Mouse (Mus musculus): ENCODE measurements around the gene Gpr45.

Gpr45 gene

DNA sequence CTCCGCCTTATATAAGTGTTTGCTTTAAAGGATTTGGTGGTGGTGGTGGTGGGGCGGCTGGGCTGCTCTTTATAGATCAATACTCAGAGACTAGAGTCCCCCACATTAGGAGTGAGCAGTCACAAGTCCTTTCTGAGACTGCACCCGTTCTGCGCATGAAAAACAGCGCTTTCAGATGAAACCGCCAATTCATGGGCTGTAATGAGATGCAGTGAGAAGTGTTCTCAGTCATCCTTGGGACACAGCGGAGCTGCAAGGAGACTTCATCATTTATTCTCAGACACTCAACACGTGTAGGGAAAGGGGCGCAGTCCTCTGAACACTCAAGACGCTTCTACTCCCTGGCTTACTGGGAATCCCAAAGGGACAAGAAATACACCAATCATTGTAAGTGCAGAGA, 95.1 kb downstream of the Gpr45 start:
- DNase-seq (ENCODE audit: low spot score) = no peak

DNA sequence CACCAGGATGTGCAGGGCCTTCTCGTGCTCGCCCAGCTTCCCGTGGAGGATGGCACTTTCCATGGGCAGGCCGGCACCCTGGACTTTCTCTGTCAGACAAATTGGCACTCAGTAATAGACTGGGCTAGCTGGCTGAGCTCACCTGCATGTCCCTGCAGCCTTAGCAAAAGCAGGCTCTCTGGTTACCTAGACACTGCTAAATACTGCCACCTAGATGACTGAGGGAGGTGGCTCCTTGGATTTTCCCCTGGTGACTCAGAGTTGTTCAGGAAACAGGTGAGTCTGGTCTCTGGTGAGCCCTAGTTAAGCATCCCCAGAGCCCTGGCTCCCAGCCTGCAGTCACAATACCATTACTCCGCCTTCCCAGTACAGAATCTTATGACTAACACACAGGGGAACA, 99.2 kb downstream of the Gpr45 start:
- DNase-seq (ENCODE audit: low spot score) = no peak

DNA sequence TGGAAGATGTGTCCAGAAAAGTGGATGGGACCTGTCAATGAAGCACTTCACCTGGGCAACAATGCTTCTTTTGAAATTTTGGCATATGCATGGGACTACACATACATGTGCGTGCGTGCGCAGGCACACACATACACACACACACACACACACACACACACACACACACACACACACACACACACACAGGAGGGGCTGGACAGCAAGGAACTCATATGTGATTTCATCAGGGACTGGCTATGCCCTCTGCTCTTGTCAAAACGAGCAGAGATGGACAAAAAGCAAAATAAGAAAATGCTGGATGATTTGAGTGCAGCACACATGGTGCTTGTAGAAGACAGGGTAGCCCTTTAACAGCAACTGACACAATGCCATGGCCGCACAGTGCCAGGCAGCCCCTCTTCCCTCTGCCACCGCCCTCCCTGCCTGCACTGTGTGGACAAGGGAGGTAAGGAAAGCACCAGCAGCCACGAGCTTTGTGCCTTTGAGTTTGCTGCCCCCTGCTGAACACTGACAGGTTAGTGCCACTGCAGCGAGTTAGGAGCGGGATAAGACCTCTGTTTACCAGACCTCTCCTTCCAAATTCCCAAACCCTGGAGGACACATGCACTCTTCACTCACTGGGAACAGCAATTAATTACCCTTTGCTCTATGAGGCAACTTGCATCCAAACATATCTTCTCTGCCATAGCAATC, 113.1 kb downstream of the Gpr45 start:
- DNase-seq (ENCODE audit: low spot score) = no peak

GRCm38 (mm10) chr1:43066573-43066972, 113.9 kb downstream of the Gpr45 start:
- DNase-seq (ENCODE audit: low spot score) = no peak

GRCm38 (mm10) chr1:43067551-43067950, 114.9 kb downstream of the Gpr45 start:
- no peak for DNase-seq (ENCODE audit: low spot score)

DNA sequence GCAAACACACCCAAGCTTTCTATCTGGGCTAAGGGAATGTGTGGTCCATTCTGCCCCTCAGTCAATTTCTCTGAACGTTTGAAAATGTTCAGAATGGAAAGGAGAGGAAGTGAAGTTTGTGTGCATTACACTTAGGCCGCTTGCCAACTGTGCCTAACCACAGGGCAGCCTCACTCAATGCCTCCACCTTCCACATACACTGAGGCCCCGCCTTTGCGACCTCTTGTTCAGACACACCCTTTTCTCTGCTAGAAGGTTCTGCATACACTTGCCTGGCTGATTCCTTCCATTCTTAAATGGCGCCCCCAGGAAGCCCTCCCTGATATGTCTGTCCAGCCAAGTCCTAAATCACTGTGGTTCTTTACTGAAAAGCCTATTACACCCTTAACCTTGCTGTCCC, 118.1 kb downstream of the Gpr45 start:
- no peak for DNase-seq (ENCODE audit: low spot score)

- DNase-seq (ENCODE audit: low spot score) = no peak
Observed at GRCm38 (mm10) chr1:43072028-43072427, 119.4 kb downstream of the Gpr45 start.

DNA sequence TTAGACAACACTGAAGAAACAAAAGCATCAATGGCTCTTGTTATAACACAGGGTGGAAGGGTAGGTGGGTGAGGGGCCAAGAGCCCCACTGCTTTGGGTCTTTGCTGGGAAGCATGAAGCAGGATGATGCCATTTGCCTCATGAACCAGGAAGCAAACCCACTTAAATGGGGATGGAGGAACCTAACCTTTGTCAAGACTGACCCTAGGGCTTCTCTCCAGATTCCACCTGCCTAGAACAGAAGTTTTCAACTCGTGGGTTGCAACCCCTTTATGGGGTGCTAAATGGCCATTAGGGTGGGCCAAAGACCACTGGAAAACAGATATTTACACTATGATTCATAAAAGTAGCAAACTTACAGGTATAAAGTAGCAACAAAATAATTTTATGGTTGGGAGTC, 119.9 kb downstream of the Gpr45 start:
- no peak for DNase-seq (ENCODE audit: low spot score)

DNA sequence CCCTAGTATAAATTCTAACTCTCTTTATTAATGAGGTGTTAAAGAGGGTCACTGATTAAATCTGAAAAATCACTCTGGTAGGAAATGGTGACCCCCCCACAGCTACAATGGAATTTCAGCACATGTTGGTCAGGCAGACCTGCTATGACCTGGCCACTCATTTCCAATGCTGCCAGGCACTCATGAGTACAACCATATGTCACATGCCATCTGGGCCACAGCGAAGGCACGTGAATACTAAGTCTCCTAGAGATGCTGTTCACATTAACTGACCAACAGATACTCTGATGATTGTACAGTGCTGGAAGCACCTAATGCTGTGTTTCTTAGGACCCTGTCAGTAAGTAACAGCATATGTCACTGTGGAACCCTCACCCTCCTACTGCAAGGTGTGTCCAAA, 122.1 kb downstream of the Gpr45 start:
- no peak for DNase-seq (ENCODE audit: low spot score)

- no peak for DNase-seq (ENCODE audit: low spot score)
Observed at GRCm38 (mm10) chr1:43078124-43078523, 125.5 kb downstream of the Gpr45 start.

GRCm38 (mm10) chr1:43082946-43083345, 130.3 kb downstream of the Gpr45 start:
- no peak for DNase-seq (ENCODE audit: low spot score)

Data from testis, postnatal 14 days (tissue).